Comparison of ENCODE assay signal across 19 mouse cellular contexts in genomic region chr4:148274671-148275070, GRCm38 (mm10). TPM values are rescaled to one million over a fixed set of nuclear protein-coding genes. Genes with fewer than 3 reads are reported as not detected.
"Had no signal": no experiment of that assay in that cellular context is flagged by ENCODE, and none has a peak within 500 bp of the region (broad histone marks: within the 10 kb centered on the region; RNA-seq: fewer than 3 reads in every experiment).

No protein-coding gene starts in this region.

- H3K9me3 ChIP-seq: midbrain, embryonic 10.5 days; midbrain, embryonic 12.5 days; neural tube, embryonic 13.5 days; neural tube, embryonic 15.5 days had no signal

- H3K4me2 ChIP-seq: lung, embryonic 14.5 days; midbrain, embryonic 12.5 days; neural tube, embryonic 13.5 days; neural tube, embryonic 15.5 days had no signal

- H3K4me3 ChIP-seq: midbrain, embryonic 10.5 days; midbrain, embryonic 12.5 days; myocyte; neural tube, embryonic 13.5 days; neural tube, embryonic 15.5 days had no signal

- ATAC-seq: midbrain, embryonic 16.5 days had no signal

- H3K27ac ChIP-seq: midbrain, embryonic 10.5 days; midbrain, embryonic 12.5 days; neural tube, embryonic 13.5 days; neural tube, embryonic 15.5 days had no signal

- H3K9ac ChIP-seq: lung, embryonic 14.5 days; midbrain, embryonic 12.5 days; neural tube, embryonic 13.5 days; neural tube, embryonic 15.5 days had no signal

- DNase-seq: lung, adult 18-20 months; lung, embryonic 14.5 days; lung, postnatal 10 days; lung, postnatal 4 days; midbrain, embryonic 14.5 days; retina, postnatal 1 day; right cerebral cortex, adult 18-20 months; right cerebral cortex, postnatal 14 days; spleen, adult 18-20 months; thymus, adult 18-20 months; thymus, postnatal 14 days; thymus, postnatal 36 days had no signal

RNA-seq across cellular contexts. Expression of gene Disp3, which starts 13.1 kb away (rescaled TPM):
- polyA plus RNA-seq: thymus, postnatal 0 days had no signal
